In genomic region chr7:143015755-143016423, GRCm38 (mm10) we compare ENCODE assay signal across 8 mouse cellular contexts. TPM values are rescaled to one million over a fixed set of nuclear protein-coding genes. Genes with fewer than 3 reads are reported as not detected.
A peak's percentile ranks its signal among the peaks of the same experiment; 100 is the strongest.
DNase-seq lines count a peak whose midpoint lies in the region; ATAC-seq and TF ChIP-seq lines count a peak whose summit lies in the region.
"Had no signal": no experiment of that assay in that cellular context is flagged by ENCODE, and none has a peak within 500 bp of the region (broad histone marks: within the 10 kb centered on the region; RNA-seq: fewer than 3 reads in every experiment).

No protein-coding gene starts in this region.

- H3K27me3 ChIP-seq in midbrain, postnatal 0 days (ENCODE audit: insufficient read depth, low read length), result no peaks in the 10 kb centered on the region

- no peak for TF ChIP-seq CTCF in brain, embryonic 14.5 days (IDR thresholded peaks at IDR 0.05; ENCODE audit: borderline replicate concordance, extremely low read depth, insufficient read depth, insufficient read length)
- TF ChIP-seq CTCF in midbrain, postnatal 0 days (IDR thresholded peaks at IDR 0.05), result no peak

- H3K9me3 ChIP-seq in midbrain, postnatal 0 days (ENCODE audit: low read length), result no peaks in the 10 kb centered on the region

- WGBS in midbrain, postnatal 0 days, result 18% methylated on average over 1 of the region's 1 CpGs

- peak; percentile 57; the same call in 1 of the 2 replicates for ATAC-seq in midbrain, postnatal 0 days (ENCODE audit: low FRiP score)

- H3K36me3 ChIP-seq in midbrain, postnatal 0 days (ENCODE audit: insufficient read depth, low read length), result no peaks in the 10 kb centered on the region

- no peak overlapping the region for H3K9ac ChIP-seq in midbrain, postnatal 0 days (replicated peaks; ENCODE audit: low read length, poor library complexity, severe bottlenecking)

- H3K27ac ChIP-seq in midbrain, postnatal 0 days (ENCODE audit: low read depth, low read length), result no peak overlapping the region
- H3K27ac ChIP-seq: macrophage had no signal

- H3K4me3 ChIP-seq in midbrain, postnatal 0 days (ENCODE audit: low read depth, low read length), result no peak overlapping the region

- intact Hi-C loops in left cerebral cortex, postnatal 4 days (cut with DNase I), result no loop called here

- DNase-seq in NIH3T3 (ENCODE audit: low read depth), result peak; percentile 95
- peak; percentile 90 for DNase-seq in brain, embryonic 14.5 days (ENCODE audit: low read depth)
- peak; percentile 92 to 93 for DNase-seq in heart, adult 9 months (ENCODE audit: low spot score in 2 of 2)
- peak; percentile 70 to 72 for DNase-seq in kidney, adult 8-10 months
- DNase-seq in left cerebral cortex, postnatal 4 days, result peak; percentile 45
- peak; percentile 57 for DNase-seq in midbrain, postnatal 0 days (ENCODE audit: low spot score)
- no peak for DNase-seq in embryo, embryonic 10 days (ENCODE audit: low spot score)

- no peak for TF ChIP-seq POLR2A in brain, embryonic 14.5 days (IDR thresholded peaks at IDR 0.05; ENCODE audit: borderline replicate concordance, extremely low read depth, insufficient read depth, insufficient read length, poor library complexity, severe bottlenecking)

- H3K4me1 ChIP-seq in midbrain, postnatal 0 days (ENCODE audit: insufficient read depth, low read length), result no peaks in the 10 kb centered on the region; the same call in 1 of the 2 replicates

- no peak overlapping the region for H3K4me2 ChIP-seq in midbrain, postnatal 0 days (ENCODE audit: low read depth, low read length, poor library complexity, severe bottlenecking)

RNA-seq across cellular contexts. Expression of gene Tspan32, which starts 11.0 kb away (rescaled TPM):
- polyA plus RNA-seq in brain, embryonic 14.5 days (2012; rRNA removed), result 0.16 and 0.42 TPM in 2 replicates
- not detected for total RNA-seq in left cerebral cortex, postnatal 4 days (2021)
- total RNA-seq in midbrain, postnatal 0 days (2014; rRNA removed), result 0.19 and 0.38 TPM in 2 replicates
- 0.37 and 0.38 TPM in 2 replicates for polyA plus RNA-seq in midbrain, postnatal 0 days (2015; fragmentation: Nextera tagmentation; extraction: Ambion mirVana)

RNA-seq across cellular contexts. Expression of gene Cd81, which starts 36.6 kb away (rescaled TPM):
- polyA plus RNA-seq in brain, embryonic 14.5 days (2012; rRNA removed), result 210 and 278 TPM in 2 replicates
- total RNA-seq in left cerebral cortex, postnatal 4 days (2021), result 100 to 1,000 TPM; 249 to 263 TPM
- total RNA-seq in midbrain, postnatal 0 days (2014; rRNA removed), result 454 and 542 TPM in 2 replicates
- polyA plus RNA-seq in midbrain, postnatal 0 days (2015; fragmentation: Nextera tagmentation; extraction: Ambion mirVana), result 511 and 569 TPM in 2 replicates

RNA-seq across cellular contexts. Expression of gene Ascl2, which starts 46.8 kb away (rescaled TPM):
- 0.72 and 0.98 TPM in 2 replicates for polyA plus RNA-seq in brain, embryonic 14.5 days (2012; rRNA removed)
- total RNA-seq in left cerebral cortex, postnatal 4 days (2021), result under 1 TPM; 0.50 to 0.62 TPM
- total RNA-seq in midbrain, postnatal 0 days (2014; rRNA removed), result 1.1 TPM in 1 of 2 replicates, not detected in the other
- 0.43 and 0.50 TPM in 2 replicates for polyA plus RNA-seq in midbrain, postnatal 0 days (2015; fragmentation: Nextera tagmentation; extraction: Ambion mirVana)

RNA-seq across cellular contexts. Expression of gene Tssc4, which starts 53.2 kb away (rescaled TPM):
- 99.9 and 164 TPM in 2 replicates for polyA plus RNA-seq in brain, embryonic 14.5 days (2012; rRNA removed)
- 10 to 100 TPM; 41.6 to 44.8 TPM for total RNA-seq in left cerebral cortex, postnatal 4 days (2021)
- total RNA-seq in midbrain, postnatal 0 days (2014; rRNA removed), result 71.3 and 92.4 TPM in 2 replicates
- polyA plus RNA-seq in midbrain, postnatal 0 days (2015; fragmentation: Nextera tagmentation; extraction: Ambion mirVana), result 101 and 103 TPM in 2 replicates
